Mouse (Mus musculus) olfactory bulb, adult 2 months (tissue): ENCODE data around the gene Pycr2. TPM values are rescaled to one million over a fixed set of nuclear protein-coding genes. Genes with fewer than 3 reads are reported as not detected.
A peak's percentile ranks its signal among the peaks of the same experiment; 100 is the strongest.
"Not testable (repeated sequence)": the region's sequence is repeated elsewhere in the genome, so short reads cannot be mapped to it uniquely, and the experiment has no call there.

Experiments
- H3K27ac ChIP-seq: fragments of 200-500 bp; 2 replicates; pipeline ENCODE4 v1.5.1; 2012; ENCODE audit warnings: low read depth, low read length; ENCODE audit not compliant: insufficient read depth
- H3K4me1 ChIP-seq: fragments of 200-500 bp; 2 replicates; pipeline ENCODE4 v1.6.1; 2012; ENCODE audit warnings: low read length; ENCODE audit not compliant: control insufficient read depth, insufficient read depth
- H3K4me3 ChIP-seq: fragments of 200-500 bp; 2 replicates; pipeline ENCODE4 v1.5.1; 2012; ENCODE audit warnings: mild to moderate bottlenecking, low read depth, low read length, moderate library complexity; ENCODE audit not compliant: insufficient read depth
- CTCF ChIP-seq: fragments of 200-500 bp; IDR thresholded peaks from 2 replicates; pipeline ENCODE4 v1.5.1; 2012; ENCODE audit warnings: low read depth, mild to moderate bottlenecking, low read length, moderate library complexity; ENCODE audit not compliant: insufficient read depth
- POLR2A ChIP-seq: fragments of 200-500 bp; IDR thresholded peaks from 2 replicates; pipeline ENCODE4 v1.6.1; 2012; ENCODE audit warnings: mild to moderate bottlenecking, low read depth, low read length, moderate library complexity; ENCODE audit not compliant: insufficient read depth
- WGBS: fragments of 180-500 bp; shearing (Covaris S2); methylation state at CpG from one replicate; pipeline ENCODE4 v1.1.7; 2018; 5-methylcytosine and 5-hydroxymethylcytosine counted together
- polyA plus RNA-seq: library from polyadenylated mRNA; stranded (reverse); fragments of >200 nt; gene quantifications from 2 replicates; pipeline ENCODE4 v1.2.4, GENCODE M21; 2012; ENCODE audit warnings: low replicate concordance; ENCODE audit not compliant: missing spikeins, insufficient read depth, insufficient read length

Gene Pycr2
- polyA plus RNA-seq, 1 experiment: not detected

GRCm38 (mm10) chr1:180917053-180917452 lies 13.0 kb downstream of the Pycr2 start:
- Histone ChIP-seq H3K4me3 (no peak overlapping the region), H3K4me1 (peaks cover 4% of the 10 kb centered on the region), H3K27ac (no peak overlapping the region)
- no peak for TF ChIP-seq CTCF
- no peak for TF ChIP-seq POLR2A
- WGBS: 71% methylated on average over 1 of the region's 1 CpGs

- Histone ChIP-seq H3K4me3 (no peak overlapping the region), H3K4me1 (peaks cover 8% of the 10 kb centered on the region), H3K27ac (no peak overlapping the region)
- TF ChIP-seq CTCF (no peak), POLR2A (no peak)
- 48% methylated on average over 8 of the region's 8 CpGs for WGBS
Observed at GRCm38 (mm10) chr1:180919686-180920085, 15.6 kb downstream of the Pycr2 start.

- TF ChIP-seq POLR2A (no peak), CTCF (no peak)
- Histone ChIP-seq H3K4me3 (no peak overlapping the region), H3K27ac (peak overlapping the region; percentile 74), H3K4me1 (peaks cover 8% of the 10 kb centered on the region)
- WGBS: 50% methylated on average over 6 of the region's 6 CpGs
Observed at GRCm38 (mm10) chr1:180922273-180923048, 18.4 kb downstream of the Pycr2 start.

DNA sequence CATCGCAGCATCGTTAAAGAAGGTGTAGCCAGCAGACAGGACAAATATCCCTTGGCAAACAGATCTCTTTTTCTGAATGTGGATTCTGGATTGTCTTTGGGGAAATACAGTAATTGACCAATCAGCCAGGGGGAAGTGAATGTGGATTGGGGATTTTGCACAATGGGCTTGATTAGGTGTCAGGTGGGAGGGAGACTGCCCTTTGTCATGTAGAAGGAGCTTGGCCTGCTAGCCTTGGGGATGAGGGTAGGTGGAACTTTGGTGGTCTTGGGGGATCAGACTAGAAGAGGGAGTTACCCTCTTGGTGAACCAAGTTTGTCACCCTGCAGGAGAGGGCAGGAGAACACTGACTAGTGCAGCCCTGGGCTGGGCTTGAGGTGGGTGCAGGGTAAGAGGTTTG lies 20.6 kb downstream of the Pycr2 start:
- H3K4me3 ChIP-seq: no peak overlapping the region
- H3K4me1 ChIP-seq: peaks cover 8% of the 10 kb centered on the region
- no peak overlapping the region for H3K27ac ChIP-seq
- TF ChIP-seq CTCF: no peak
- 64% methylated on average over 2 of the region's 2 CpGs for WGBS

GRCm38 (mm10) chr1:180926286-180926685 lies 22.2 kb downstream of the Pycr2 start:
- TF ChIP-seq POLR2A (no peak), CTCF (no peak)
- H3K4me3 ChIP-seq: no peak overlapping the region
- peaks cover 8% of the 10 kb centered on the region for H3K4me1 ChIP-seq
- WGBS: 78% methylated on average over 4 of the region's 4 CpGs
- H3K27ac ChIP-seq: no peak overlapping the region

- 76% methylated on average over 2 of the region's 2 CpGs for WGBS
- no peaks in the 10 kb centered on the region for H3K4me1 ChIP-seq
- TF ChIP-seq CTCF: no peak
- no peak for TF ChIP-seq POLR2A
- no peak overlapping the region for H3K27ac ChIP-seq
- H3K4me3 ChIP-seq: no peak overlapping the region
Observed at GRCm38 (mm10) chr1:180929599-180929998, 25.5 kb downstream of the Pycr2 start.

GRCm38 (mm10) chr1:180931106-180931505 lies 27.0 kb downstream of the Pycr2 start:
- TF ChIP-seq POLR2A (no peak), CTCF (no peak)
- H3K27ac ChIP-seq: no peak overlapping the region
- 22% methylated on average over 3 of the region's 3 CpGs for WGBS
- no peaks in the 10 kb centered on the region for H3K4me1 ChIP-seq
- H3K4me3 ChIP-seq: no peak overlapping the region

GRCm38 (mm10) chr1:180933659-180934058 lies 29.6 kb downstream of the Pycr2 start:
- WGBS: 56% methylated on average over 6 of the region's 6 CpGs
- H3K27ac ChIP-seq: no peak overlapping the region
- no peak overlapping the region for H3K4me3 ChIP-seq
- H3K4me1 ChIP-seq: peaks cover 8% of the 10 kb centered on the region; the same call in 1 of the 2 replicates
- TF ChIP-seq POLR2A: no peak
- no peak for TF ChIP-seq CTCF

DNA sequence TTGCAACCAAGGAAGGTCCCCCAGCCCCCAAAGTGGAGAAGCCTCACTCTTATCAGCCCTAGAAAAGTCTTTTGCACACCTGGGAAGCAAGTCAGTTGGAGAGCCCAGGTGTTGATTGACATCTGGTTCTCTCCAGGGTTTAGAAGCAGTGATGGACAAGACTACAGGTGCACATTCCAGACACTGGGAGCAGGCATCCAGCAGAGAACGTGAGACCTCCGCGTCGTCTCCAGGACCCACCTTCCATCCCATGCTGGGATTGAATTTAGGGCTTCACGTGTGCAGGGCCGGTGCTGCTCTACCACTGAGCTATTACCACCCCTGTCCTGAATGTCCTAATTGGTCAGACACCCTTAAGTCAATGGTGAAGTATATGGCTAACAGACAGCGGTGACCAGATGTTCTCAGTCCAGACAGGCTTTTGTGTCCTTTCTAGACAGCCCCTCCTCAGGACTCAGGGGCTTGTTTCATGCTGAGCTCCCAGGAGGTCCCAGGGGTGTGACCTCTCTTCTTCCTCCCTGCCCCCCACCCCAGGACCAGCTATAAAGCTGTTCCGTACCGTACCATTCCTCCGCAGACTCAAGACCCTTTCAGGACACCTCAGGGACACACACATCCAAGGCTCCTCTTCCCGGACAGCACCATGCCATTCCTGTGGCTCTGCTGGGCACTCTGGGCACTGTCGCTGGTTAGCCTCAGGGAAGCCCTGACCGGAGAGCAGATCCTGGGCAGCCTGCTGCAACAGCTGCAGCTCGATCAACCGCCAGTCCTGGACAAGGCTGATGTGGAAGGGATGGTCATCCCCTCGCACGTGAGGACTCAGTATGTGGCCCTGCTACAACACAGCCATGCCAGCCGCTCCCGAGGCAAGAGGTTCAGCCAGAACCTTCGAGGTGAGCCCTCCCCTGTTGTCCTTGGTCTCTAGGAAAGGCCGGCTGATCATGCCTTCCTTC lies 30.6 kb downstream of the Pycr2 start, which contains the start of gene Lefty1:
Gene Lefty1 (plus strand): TSS at position 556 of the 953 bp plus-strand sequence.
- TF ChIP-seq CTCF (no peak), POLR2A (no peak)
- Histone ChIP-seq H3K4me3 (no peak within 1 kb of the TSS), H3K27ac (no peak within 1 kb of the TSS), H3K4me1 (peaks cover 8% of the 10 kb centered on the region; the same call in 1 of the 2 replicates)
- WGBS: 48% methylated on average over 21 of the region's 21 CpGs

DNA sequence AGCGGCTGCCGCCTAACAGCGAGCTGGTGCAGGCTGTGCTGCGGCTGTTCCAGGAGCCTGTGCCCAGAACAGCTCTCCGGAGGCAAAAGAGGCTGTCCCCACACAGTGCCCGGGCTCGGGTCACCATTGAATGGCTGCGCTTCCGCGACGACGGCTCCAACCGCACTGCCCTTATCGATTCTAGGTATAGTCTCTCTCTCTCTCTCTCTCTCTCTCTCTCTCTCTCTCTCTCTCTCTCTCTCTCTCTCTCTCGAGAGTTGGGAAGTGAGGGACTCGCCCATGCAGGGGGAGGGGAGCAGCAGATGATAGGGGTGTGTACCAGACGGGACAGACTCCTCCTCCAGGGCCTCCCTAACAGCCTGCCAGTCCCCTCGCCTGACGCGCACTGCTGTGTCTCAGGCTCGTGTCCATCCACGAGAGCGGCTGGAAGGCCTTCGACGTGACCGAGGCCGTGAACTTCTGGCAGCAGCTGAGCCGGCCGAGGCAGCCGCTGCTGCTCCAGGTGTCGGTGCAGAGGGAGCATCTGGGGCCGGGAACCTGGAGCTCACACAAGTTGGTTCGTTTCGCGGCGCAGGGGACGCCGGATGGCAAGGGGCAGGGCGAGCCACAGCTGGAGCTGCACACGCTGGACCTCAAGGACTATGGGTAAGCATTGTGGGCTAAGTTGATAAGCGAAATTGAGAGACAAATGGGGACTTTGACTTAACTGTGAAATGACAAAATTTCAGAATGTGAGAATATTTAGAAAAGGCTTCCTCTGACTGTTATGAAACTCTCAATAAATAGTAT lies 32.7 kb downstream of the Pycr2 start:
- H3K4me3 ChIP-seq: peak overlapping the region; percentile 28; the same call in 1 of the 2 replicates
- not testable (repeated sequence) for H3K27ac ChIP-seq
- peaks cover 12% of the 10 kb centered on the region for H3K4me1 ChIP-seq

GRCm38 (mm10) chr1:180937631-180938030 lies 33.5 kb downstream of the Pycr2 start:
- H3K4me1 ChIP-seq: peaks cover 19% of the 10 kb centered on the region
- WGBS: 76% methylated on average over 13 of the region's 13 CpGs
- H3K27ac ChIP-seq, H3K4me3 ChIP-seq: not testable (repeated sequence)

More for the DNA sequence above, 32.7 kb downstream of the Pycr2 start:
- 21% methylated on average over 40 of the region's 41 CpGs for WGBS

GRCm38 (mm10) chr1:180938781-180939180 lies 34.7 kb downstream of the Pycr2 start:
- WGBS: 89% methylated on average over 2 of the region's 2 CpGs
- H3K4me1 ChIP-seq: peaks cover 22% of the 10 kb centered on the region
- H3K27ac ChIP-seq, H3K4me3 ChIP-seq: not testable (repeated sequence)
